Mouse (Mus musculus): ENCODE measurements around the gene U2af2. TPM values are rescaled to one million over a fixed set of nuclear protein-coding genes. Genes with fewer than 3 reads are reported as not detected.
A peak's percentile ranks its signal among the peaks of the same experiment; 100 is the strongest.

The U2af2 gene
- polyA plus RNA-seq (2012; fragmentation: generic; extraction: Trizol), result 159 TPM

DNA sequence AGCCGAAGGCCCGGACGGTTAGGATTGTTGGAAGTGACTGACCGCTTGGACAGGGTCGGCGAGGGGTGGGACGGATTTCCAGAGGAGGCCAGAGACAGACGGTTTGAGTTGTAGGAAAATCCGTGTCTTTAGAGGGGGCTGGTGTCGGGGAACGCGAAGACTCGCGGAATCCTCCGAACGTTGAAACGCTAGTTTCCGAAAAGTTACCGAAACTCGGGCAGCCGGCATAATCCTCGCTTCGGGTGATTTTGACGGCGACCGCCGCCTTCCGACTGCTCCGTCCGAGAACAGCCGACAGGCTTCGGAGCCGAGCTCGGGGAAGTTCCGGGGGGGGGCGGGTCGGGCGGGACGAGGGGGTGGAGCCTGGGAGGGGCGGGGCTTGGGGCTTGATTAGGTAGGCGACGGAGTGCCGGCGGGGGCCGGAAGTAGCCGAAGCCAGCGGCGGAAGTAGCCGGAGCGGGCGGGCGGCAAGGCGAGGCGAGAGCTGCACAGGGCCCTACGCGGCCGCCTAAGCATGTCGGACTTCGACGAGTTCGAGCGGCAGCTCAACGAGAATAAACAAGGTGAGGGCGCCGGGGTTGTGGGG lies at the start of gene U2af2:
TSS of gene U2af2 (plus strand) at position 370 of the 586 bp plus-strand sequence.
- Histone ChIP-seq H3ac (ENCODE audit: control insufficient read depth, insufficient read length) (peak within 1 kb of the TSS; percentile 96), H3K27me3 (ENCODE audit: control insufficient read depth, insufficient read depth, insufficient read length) (peaks cover 4% of the 10 kb centered on the region), H3K4me3 (peak within 1 kb of the TSS; percentile 96), H3K79me2 (ENCODE audit: control insufficient read depth, insufficient read depth) (peaks cover 44% of the 10 kb centered on the region), H3K36me3 (ENCODE audit: control insufficient read depth, insufficient read depth) (peaks cover 6% of the 10 kb centered on the region), H3K4me2 (ENCODE audit: low read depth) (peak within 1 kb of the TSS; percentile 97)
- TF ChIP-seq MYOG (IDR thresholded peaks at IDR 0.05; ENCODE audit: control insufficient read depth in 1 of 3, insufficient read depth in 1 of 3, insufficient read length in 2 of 3, low read depth in 2 of 3) (no peak), MAX (IDR thresholded peaks at IDR 0.05; ENCODE audit: low read depth) (no peak), POLR2A (IDR thresholded peaks at IDR 0.05; ENCODE audit: insufficient read length, low read depth) (peak; percentile 94), TCF12 (IDR thresholded peaks at IDR 0.05; ENCODE audit: insufficient read depth, poor library complexity, severe bottlenecking) (no peak), POLR2AphosphoS2 (IDR thresholded peaks at IDR 0.05; ENCODE audit: insufficient read length, low read depth) (peak; percentile 89), SRF (IDR thresholded peaks at IDR 0.05; ENCODE audit: control insufficient read depth, insufficient read length, low read depth) (no peak), TCF3 (IDR thresholded peaks at IDR 0.05; ENCODE audit: insufficient read length, low read depth) (no peak), USF1 (IDR thresholded peaks at IDR 0.05; ENCODE audit: low read depth) (no peak), CEBPB (IDR thresholded peaks at IDR 0.05; ENCODE audit: insufficient read depth, poor library complexity, severe bottlenecking) (no peak), E2F4 (IDR thresholded peaks at IDR 0.05; ENCODE audit: insufficient read depth) (no peak), REST (IDR thresholded peaks at IDR 0.05; ENCODE audit: insufficient read depth, insufficient read length) (no peak)

DNA sequence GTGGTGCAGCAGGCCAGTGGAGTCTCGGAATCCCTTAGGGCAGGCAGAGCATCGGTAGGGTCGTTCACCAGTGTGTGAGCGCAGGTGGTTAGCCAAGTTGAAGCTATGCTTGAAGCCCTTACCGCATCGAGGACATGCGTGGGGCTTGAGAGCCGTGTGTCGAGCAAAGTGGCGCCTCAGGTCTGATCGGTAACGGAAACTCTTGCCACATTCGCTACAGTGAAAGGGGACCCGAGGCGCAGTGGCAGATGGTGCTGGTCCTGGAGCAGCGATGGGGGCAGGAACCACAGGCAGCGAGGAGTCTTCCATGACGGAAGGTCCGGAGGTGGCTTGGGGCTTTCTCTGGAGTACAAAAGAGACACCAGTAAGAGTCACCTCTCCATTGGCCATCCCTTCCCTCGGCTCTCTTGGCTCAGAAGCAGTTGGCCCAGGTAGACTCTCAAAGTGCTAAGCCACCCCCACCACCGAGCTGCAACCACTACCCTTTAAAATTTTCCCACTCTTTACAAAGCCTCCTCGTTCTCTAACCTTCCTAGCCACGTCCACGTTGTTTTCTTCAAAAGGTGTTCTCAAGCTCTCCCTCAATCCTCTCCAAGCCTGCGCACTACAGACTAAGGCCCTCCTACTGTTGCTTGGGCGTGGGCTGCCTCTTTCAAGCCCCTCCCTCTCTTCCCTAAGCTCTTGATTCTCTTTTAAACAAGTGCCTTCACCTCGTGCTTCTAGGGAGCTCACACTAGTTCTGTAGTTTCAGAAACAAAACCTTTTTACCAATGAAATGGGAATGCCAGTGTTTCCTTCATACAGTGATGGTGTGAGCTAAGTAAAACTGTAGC lies 49.0 kb upstream of the U2af2 start:
- H3K27me3 ChIP-seq (ENCODE audit: control insufficient read depth, insufficient read depth, insufficient read length), result no peaks in the 10 kb centered on the region
- peaks cover 6% of the 10 kb centered on the region for H3K36me3 ChIP-seq (ENCODE audit: control insufficient read depth, insufficient read depth)
- H3K4me3 ChIP-seq, result peak overlapping the region; percentile 74
- H3K79me2 ChIP-seq (ENCODE audit: control insufficient read depth, insufficient read depth), result peaks cover 18% of the 10 kb centered on the region
- no peak overlapping the region for H3K4me2 ChIP-seq (ENCODE audit: low read depth)
- TF ChIP-seq TCF12 (IDR thresholded peaks at IDR 0.05; ENCODE audit: insufficient read depth, poor library complexity, severe bottlenecking) (no peak), E2F4 (IDR thresholded peaks at IDR 0.05; ENCODE audit: insufficient read depth) (no peak), CEBPB (IDR thresholded peaks at IDR 0.05; ENCODE audit: insufficient read depth, poor library complexity, severe bottlenecking) (no peak), MYOG (IDR thresholded peaks at IDR 0.05; ENCODE audit: control insufficient read depth in 1 of 3, insufficient read depth in 1 of 3, insufficient read length in 2 of 3, low read depth in 2 of 3) (no peak), SRF (IDR thresholded peaks at IDR 0.05; ENCODE audit: control insufficient read depth, insufficient read length, low read depth) (no peak)
- H3ac ChIP-seq (ENCODE audit: control insufficient read depth, insufficient read length), result no peak overlapping the region

DNA sequence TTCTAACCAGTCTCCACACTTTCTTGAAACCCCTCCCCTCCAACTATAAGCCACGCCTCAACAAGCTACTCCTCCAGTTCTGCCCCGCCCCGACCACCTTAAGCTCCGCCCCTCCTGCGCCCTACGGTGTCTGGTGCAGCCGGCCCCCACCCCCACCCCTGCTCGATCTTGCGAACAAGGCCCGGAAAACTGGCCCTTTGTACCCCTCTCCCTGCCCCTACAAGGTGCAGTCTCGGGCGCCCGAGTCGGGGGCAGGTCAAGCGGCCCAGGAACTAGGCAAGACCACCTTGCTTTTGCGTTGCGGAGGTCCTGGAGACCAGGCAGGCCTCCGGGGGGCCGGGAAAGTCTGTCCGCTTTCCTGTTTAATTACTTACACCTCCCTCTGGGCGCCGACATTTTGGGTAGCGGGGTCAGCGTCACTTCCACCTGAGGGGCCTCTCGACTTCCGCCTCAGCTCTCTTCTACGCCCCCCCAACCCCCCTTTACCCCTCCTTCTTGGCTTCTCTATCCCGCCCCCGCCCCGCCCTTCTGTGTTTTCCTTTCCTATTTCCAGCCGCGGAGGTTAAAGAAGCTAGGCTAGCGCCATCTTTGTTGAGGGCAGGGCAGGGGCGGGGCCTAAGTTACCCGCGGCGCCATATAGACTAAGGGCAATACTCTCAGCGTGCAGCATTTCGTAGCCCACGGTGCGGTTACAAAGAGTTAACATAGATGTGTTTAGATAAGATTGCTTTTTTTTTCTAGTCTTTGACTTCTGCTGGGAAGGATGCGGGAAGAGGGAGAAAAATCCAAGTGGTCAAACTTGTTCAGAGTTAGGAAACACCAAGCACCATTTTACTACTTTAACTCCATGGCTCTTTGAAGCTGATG lies 47.5 kb upstream of the U2af2 start, which contains the start of the genes Zfp524 and Fiz1:
TSS of gene Zfp524 (plus strand) at position 165 of the 867 bp plus-strand sequence.
TSS of gene Fiz1 (minus strand) at position 447 of the 867 bp plus-strand sequence.
- TF ChIP-seq SRF (IDR thresholded peaks at IDR 0.05; ENCODE audit: control insufficient read depth, insufficient read length, low read depth) (no peak), POLR2AphosphoS2 (IDR thresholded peaks at IDR 0.05; ENCODE audit: insufficient read length, low read depth) (peak; percentile 4)
- peaks cover 22% of the 10 kb centered on the region for H3K79me2 ChIP-seq (ENCODE audit: control insufficient read depth, insufficient read depth)
- H3ac ChIP-seq (ENCODE audit: control insufficient read depth, insufficient read length), result peak within 1 kb of the TSS; percentile 66
- H3K36me3 ChIP-seq (ENCODE audit: control insufficient read depth, insufficient read depth), result peaks cover 6% of the 10 kb centered on the region
- H3K27me3 ChIP-seq (ENCODE audit: control insufficient read depth, insufficient read depth, insufficient read length), result no peaks in the 10 kb centered on the region
- H3K4me2 ChIP-seq (ENCODE audit: low read depth), result peak within 1 kb of the TSS; percentile 95
- peak within 1 kb of the TSS; percentile 74 for H3K4me3 ChIP-seq

DNA sequence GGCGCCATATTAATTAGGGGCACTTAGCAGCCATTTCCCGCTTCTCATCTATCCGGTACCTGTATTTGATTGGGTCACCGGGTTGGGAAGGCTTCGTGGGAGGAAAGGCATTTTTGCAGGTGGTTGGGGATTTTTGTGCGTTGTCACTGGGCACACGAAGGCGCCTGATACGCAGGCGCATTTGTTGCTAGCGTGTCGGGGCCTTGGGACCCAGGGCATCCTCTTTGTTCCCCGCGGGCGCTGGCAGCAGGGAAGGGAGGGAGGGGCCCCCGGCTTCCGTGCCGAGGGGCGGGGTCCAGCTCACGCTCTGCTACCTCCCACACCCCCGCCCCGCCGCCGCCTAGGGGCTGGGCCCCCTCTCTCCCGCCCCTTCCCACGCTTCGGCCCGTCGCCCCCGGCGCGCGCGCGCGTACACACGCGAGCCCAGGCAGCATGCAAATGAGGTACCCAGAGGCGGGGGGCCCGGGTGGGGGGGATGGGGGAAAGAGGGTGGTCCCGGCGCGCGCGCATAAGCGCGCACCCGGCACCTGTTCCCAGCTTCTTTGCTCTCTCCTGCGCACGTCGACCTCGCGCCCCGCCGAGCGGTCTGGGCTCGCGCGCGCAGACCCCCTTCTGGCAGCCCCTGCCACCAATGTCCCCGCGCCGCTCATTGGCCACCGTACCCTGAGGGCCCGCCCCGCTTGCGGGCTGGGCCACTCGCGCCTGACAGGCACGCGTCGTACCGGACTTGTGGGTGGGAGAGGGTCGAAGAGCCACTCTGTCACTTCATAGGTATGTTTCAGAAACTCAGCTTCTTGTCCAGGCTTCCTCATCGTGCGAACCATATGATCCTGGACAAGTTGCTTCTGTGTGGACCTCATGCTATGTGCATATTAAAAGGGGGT lies 46.6 kb upstream of the U2af2 start, which contains the start of gene Gm44973:
TSS of gene Gm44973 (plus strand) at position 379 of the 884 bp plus-strand sequence.
- Histone ChIP-seq H3ac (ENCODE audit: control insufficient read depth, insufficient read length) (peak within 1 kb of the TSS; percentile 66), H3K4me2 (ENCODE audit: low read depth) (peak within 1 kb of the TSS; percentile 95), H3K4me3 (peak within 1 kb of the TSS; percentile 74), H3K36me3 (ENCODE audit: control insufficient read depth, insufficient read depth) (peaks cover 6% of the 10 kb centered on the region), H3K27me3 (ENCODE audit: control insufficient read depth, insufficient read depth, insufficient read length) (no peaks in the 10 kb centered on the region), H3K79me2 (ENCODE audit: control insufficient read depth, insufficient read depth) (peaks cover 22% of the 10 kb centered on the region)
- TF ChIP-seq REST (IDR thresholded peaks at IDR 0.05; ENCODE audit: insufficient read depth, insufficient read length) (no peak), SRF (IDR thresholded peaks at IDR 0.05; ENCODE audit: control insufficient read depth, insufficient read length, low read depth) (no peak), TCF12 (IDR thresholded peaks at IDR 0.05; ENCODE audit: insufficient read depth, poor library complexity, severe bottlenecking) (no peak), TCF3 (IDR thresholded peaks at IDR 0.05; ENCODE audit: insufficient read length, low read depth) (no peak), POLR2A (IDR thresholded peaks at IDR 0.05; ENCODE audit: insufficient read length, low read depth) (peak; percentile 38), MYOG (IDR thresholded peaks at IDR 0.05; ENCODE audit: control insufficient read depth in 1 of 3, insufficient read depth in 1 of 3, insufficient read length in 2 of 3, low read depth in 2 of 3) (peak in 1 of 3 experiments; percentile 15), CEBPB (IDR thresholded peaks at IDR 0.05; ENCODE audit: insufficient read depth, poor library complexity, severe bottlenecking) (no peak), MAX (IDR thresholded peaks at IDR 0.05; ENCODE audit: low read depth) (no peak), MYOD1 (IDR thresholded peaks at IDR 0.05; ENCODE audit: control insufficient read depth in 1 of 3, insufficient read length in 2 of 3, low read depth in 2 of 3) (peak in 1 of 3 experiments; percentile 3), E2F4 (IDR thresholded peaks at IDR 0.05; ENCODE audit: insufficient read depth) (no peak), POLR2AphosphoS2 (IDR thresholded peaks at IDR 0.05; ENCODE audit: insufficient read length, low read depth) (no peak), USF1 (IDR thresholded peaks at IDR 0.05; ENCODE audit: low read depth) (no peak)
